Mouse (Mus musculus) liver, embryonic 11.5 days (tissue): ENCODE results near the gene Myo18b. TPM values are rescaled to one million over a fixed set of nuclear protein-coding genes. Genes with fewer than 3 reads are reported as not detected.

Experiments
- ATAC-seq: fragments of 200-750 bp; cut with Nextera tagmentation; replicated peaks from 2 replicates; pipeline ENCODE4 v1.8.0; 2017; ENCODE audit warnings: moderate number of reproducible peaks, mild to moderate bottlenecking, moderate TSS enrichment, moderate library complexity; ENCODE audit not compliant: low FRiP score
- DNase-seq: peaks from one replicate; pipeline ENCODE4 v3.0.0-alpha.2; 2017; ENCODE audit warnings: low spot score
- H3K27ac ChIP-seq: fragments of 300-500 bp; sonication (generic); 2 replicates; pipeline ENCODE4 v1.5.1; 2014; ENCODE audit warnings: mild to moderate bottlenecking, low read depth, low read length, control low read depth
- H3K27me3 ChIP-seq: fragments of 300-500 bp; sonication (generic); replicated peaks from 2 replicates; pipeline ENCODE4 v1.6.1; 2014; ENCODE audit warnings: low read length, mixed read lengths; ENCODE audit not compliant: control insufficient read depth, insufficient read depth
- H3K36me3 ChIP-seq: fragments of 300-500 bp; sonication (generic); 2 replicates; pipeline ENCODE4 v1.6.1; 2014; ENCODE audit warnings: mild to moderate bottlenecking, low read length, moderate library complexity, mixed read lengths; ENCODE audit not compliant: control insufficient read depth, insufficient read depth
- H3K4me1 ChIP-seq: fragments of 300-500 bp; sonication (generic); replicated peaks from 2 replicates; pipeline ENCODE4 v1.6.1; 2014; ENCODE audit warnings: low read length, mixed read lengths; ENCODE audit not compliant: control insufficient read depth, insufficient read depth
- H3K4me2 ChIP-seq: fragments of 300-500 bp; sonication (generic); 2 replicates; pipeline ENCODE4 v1.6.1; 2014; ENCODE audit warnings: mild to moderate bottlenecking, control low read depth, moderate library complexity
- H3K4me3 ChIP-seq: fragments of 300-500 bp; sonication (generic); 2 replicates; pipeline ENCODE4 v1.5.1; 2014; ENCODE audit warnings: low read depth, low read length, control low read depth
- H3K9ac ChIP-seq: fragments of 300-500 bp; sonication (generic); 2 replicates; pipeline ENCODE4 v1.6.1; 2014; ENCODE audit warnings: low read depth, low read length, control low read depth
- H3K9me3 ChIP-seq: fragments of 300-500 bp; sonication (generic); 2 replicates; pipeline ENCODE4 v1.6.1; 2016; ENCODE audit warnings: low read length, inconsistent platforms, mixed read lengths; ENCODE audit not compliant: control insufficient read depth
- WGBS: fragments of 180-500 bp; shearing (Covaris S2); extraction: QIAGEN DNeasy Blood & Tissue Kit; methylation state at CpG from one replicate; pipeline ENCODE4 v1.1.7; 2014; 5-methylcytosine and 5-hydroxymethylcytosine counted together
- polyA plus RNA-seq: library from polyadenylated mRNA; unstranded; fragments of >200 nt; fragmentation: Nextera tagmentation; extraction: Ambion mirVana; gene quantifications from 2 replicates; pipeline ENCODE4 v1.2.1, GENCODE M21; 2014

The Myo18b gene
- polyA plus RNA-seq, 1 experiment from 2014 or later: 0.60 TPM

DNA sequence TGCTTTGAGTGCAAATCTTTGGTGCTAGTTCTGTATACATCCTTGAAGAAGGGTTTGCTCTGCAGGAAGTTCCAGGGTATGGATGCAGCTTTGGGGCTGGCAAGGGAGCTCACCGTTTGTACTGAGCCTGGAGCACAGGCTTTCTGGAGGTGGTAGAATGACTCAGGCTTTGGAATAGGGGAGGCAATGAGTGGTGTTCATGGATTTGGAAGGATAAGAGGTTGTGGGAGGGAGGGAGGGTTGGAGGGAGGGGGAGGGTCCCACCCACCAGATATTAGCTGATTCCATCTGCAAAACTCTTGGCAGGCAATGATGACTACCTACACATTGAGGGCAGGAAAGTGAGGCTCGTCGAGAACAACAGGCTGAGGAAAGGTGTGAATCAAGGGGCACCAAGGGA lies 195.4 kb downstream of the Myo18b start:
- Histone ChIP-seq H3K4me3 (no peak overlapping the region), H3K9me3 (peaks cover 3% of the 10 kb centered on the region; the same call in 1 of the 2 replicates), H3K9ac (no peak overlapping the region), H3K4me1 (no peaks in the 10 kb centered on the region), H3K4me2 (no peak overlapping the region), H3K27ac (no peak overlapping the region), H3K36me3 (no peaks in the 10 kb centered on the region), H3K27me3 (no peaks in the 10 kb centered on the region)
- 62% methylated on average over 3 of the region's 3 CpGs for WGBS
- DNase-seq: no peak
- ATAC-seq: no peak

DNA sequence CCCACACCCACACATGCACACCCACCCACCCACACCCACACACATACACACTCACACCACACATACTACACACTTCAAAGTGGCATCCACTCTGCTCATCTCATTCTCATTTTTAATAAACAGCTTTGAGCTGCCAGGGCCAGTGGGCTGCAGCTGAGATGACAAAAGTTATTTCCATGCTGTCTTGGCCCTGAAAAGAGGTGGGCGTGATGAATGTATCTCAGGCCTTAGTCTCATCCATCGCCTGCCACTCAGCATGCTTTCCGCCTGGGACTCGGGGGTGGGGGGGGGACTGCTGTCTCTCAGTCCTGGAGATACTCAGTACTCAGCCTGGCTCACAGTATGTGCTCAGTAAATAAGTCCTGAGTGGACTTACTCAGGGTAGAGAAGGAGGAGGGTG lies 199.5 kb downstream of the Myo18b start:
- Histone ChIP-seq H3K27ac (no peak overlapping the region), H3K4me1 (no peaks in the 10 kb centered on the region), H3K27me3 (no peaks in the 10 kb centered on the region), H3K4me3 (no peak overlapping the region), H3K36me3 (no peaks in the 10 kb centered on the region), H3K9ac (no peak overlapping the region), H3K9me3 (peaks cover 3% of the 10 kb centered on the region; the same call in 1 of the 2 replicates), H3K4me2 (no peak overlapping the region)
- no peak for DNase-seq
- no peak for ATAC-seq
- WGBS: 75% methylated on average over 4 of the region's 4 CpGs

DNA sequence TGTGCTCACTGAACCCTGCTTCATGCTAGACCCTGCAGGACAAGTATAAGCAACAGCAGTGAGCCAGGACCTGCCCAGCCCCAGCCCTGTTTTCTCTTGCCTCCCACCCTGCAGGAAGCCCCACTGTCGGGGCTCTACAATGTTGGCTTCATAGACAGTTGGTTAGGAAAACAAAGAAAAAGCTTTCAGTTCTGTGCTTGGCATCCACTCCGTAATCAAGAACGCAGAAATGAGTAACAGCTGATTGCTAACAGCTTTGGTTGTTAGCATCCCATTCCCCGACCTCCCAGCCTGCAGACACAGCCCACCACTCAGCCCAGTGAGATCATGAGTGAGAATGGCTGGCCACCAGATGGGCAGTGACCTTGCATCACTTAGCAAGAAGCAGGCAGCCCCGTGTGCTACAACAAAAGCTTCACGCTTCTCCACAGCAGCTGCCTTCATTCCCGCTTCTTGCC lies 200.9 kb downstream of the Myo18b start:
- DNase-seq (no peak), ATAC-seq (no peak)
- no peaks in the 10 kb centered on the region for H3K4me1 ChIP-seq
- peaks cover 3% of the 10 kb centered on the region; the same call in 1 of the 2 replicates for H3K9me3 ChIP-seq
- no peak overlapping the region for H3K27ac ChIP-seq
- no peaks in the 10 kb centered on the region for H3K27me3 ChIP-seq
- 57% methylated on average over 7 of the region's 7 CpGs for WGBS
- no peak overlapping the region for H3K4me3 ChIP-seq
- no peak overlapping the region for H3K4me2 ChIP-seq
- H3K36me3 ChIP-seq: no peaks in the 10 kb centered on the region
- no peak overlapping the region for H3K9ac ChIP-seq

DNA sequence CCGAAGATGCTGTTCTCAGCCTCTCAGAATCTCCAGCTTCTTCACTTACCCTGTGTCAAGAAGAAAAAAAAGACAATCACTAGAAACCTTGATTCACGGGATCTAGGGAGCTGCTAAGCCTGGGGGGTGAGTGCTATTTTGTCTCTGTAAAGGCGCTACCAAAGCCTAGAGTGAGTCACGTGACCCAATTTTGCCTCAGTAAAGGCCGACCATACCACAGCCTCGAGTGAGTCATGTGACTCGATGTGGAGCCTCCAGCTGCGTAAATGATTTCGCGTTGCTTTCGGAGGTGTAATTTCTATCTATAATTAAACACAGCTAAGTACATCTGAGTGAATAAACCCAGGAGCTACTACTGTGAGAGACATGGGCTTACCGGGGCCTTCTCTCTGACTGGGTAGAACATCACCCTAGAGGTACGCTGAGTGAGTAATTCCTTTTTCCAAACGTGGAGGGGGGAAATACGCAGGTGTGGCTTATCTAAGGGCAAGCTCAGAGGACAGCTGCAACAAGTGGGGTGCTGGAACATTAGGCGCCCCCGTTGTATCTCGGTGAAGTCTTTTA lies 202.8 kb downstream of the Myo18b start:
- DNase-seq (no peak), ATAC-seq (no peak)
- Histone ChIP-seq H3K9me3 (peaks cover 3% of the 10 kb centered on the region; the same call in 1 of the 2 replicates), H3K36me3 (no peaks in the 10 kb centered on the region), H3K9ac (no peak overlapping the region), H3K27ac (no peak overlapping the region), H3K4me2 (no peak overlapping the region), H3K27me3 (no peaks in the 10 kb centered on the region), H3K4me1 (no peaks in the 10 kb centered on the region), H3K4me3 (no peak overlapping the region)
- WGBS: 78% methylated on average over 18 of the region's 18 CpGs

DNA sequence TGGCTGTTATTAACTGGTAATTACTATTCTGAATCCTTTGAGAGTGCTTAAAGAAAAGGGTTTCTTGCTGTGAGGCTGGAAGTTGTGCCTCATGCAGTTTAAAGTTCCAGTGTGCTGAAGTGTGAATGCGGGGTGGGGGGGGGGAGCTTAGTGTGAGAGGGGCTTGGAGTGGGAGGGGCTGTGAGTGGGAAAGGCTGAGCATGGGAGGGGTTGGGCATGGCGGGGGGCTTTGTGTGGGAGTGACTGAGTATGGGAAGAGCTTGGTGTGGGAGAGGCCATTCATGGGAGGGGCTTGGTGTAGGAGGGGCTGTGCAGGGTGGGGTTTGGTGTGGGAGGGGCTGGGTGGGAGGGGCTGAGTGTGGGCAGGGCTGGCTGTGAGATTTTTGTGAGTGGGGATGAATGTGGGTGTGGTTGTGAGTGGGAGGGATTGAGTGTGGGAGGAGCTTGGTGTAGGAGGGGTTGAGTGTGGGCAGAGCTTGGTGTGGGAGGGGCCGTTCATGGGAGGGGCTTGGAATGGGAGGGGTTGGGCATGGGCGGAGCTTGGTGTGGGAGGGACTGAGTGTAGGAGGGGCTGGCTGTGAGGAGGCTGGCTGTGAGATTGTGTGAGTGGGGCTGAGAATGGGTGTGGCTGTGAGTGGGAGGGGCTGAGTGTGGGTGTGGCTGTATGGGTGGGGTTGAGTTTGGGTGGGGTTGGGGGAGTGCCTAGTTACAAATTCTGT lies 208.9 kb downstream of the Myo18b start:
- 66% methylated on average over 4 of the region's 4 CpGs for WGBS
- Histone ChIP-seq H3K27me3 (no peaks in the 10 kb centered on the region), H3K36me3 (no peaks in the 10 kb centered on the region), H3K4me3 (no peak overlapping the region), H3K9ac (no peak overlapping the region), H3K4me2 (no peak overlapping the region), H3K9me3 (no peaks in the 10 kb centered on the region), H3K27ac (no peak overlapping the region), H3K4me1 (no peaks in the 10 kb centered on the region)
- DNase-seq: no peak
- ATAC-seq: no peak; the same call in 1 of the 2 replicates

DNA sequence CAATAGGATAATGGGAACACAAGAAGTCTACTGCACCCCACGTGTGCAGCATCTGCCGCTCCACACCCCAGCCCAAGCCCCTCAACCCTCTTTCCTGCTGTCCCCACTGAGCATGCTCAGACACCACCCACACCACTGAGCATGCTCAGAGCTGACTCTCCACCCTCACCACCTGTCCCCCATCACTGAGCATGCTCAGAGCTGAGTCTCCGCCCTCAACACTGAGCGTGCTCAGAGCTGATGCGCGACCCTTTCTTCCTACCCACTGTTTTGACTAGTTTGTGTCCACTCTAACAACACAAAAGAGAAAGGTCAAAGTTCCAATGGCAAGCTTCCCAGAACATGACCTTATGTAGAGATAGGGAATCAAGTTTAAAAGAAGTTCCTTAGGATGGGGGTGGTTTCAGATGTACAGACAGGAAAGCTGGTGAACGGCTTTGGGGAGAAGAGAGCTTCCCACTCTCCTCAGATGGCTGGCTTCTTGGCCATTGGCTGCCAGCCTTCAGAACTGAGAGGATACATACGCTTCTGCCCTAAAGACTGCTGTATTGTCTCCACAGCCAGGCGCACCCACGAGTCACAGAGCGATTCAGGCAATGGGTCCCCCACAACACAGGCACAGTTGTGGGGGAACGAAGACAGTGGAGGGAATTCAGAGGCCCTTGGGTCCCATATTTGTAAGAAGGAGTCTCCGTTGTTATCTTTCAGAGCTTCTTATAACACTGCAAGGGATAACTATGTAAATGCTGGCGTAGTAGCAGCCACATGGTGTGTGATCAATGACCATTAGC lies 209.7 kb downstream of the Myo18b start:
- Histone ChIP-seq H3K4me2 (no peak overlapping the region), H3K27ac (no peak overlapping the region), H3K4me1 (no peaks in the 10 kb centered on the region), H3K4me3 (no peak overlapping the region), H3K27me3 (no peaks in the 10 kb centered on the region), H3K9ac (no peak overlapping the region), H3K36me3 (no peaks in the 10 kb centered on the region), H3K9me3 (no peaks in the 10 kb centered on the region)
- ATAC-seq: no peak
- WGBS: 74% methylated on average over 14 of the region's 14 CpGs
- DNase-seq: no peak

DNA sequence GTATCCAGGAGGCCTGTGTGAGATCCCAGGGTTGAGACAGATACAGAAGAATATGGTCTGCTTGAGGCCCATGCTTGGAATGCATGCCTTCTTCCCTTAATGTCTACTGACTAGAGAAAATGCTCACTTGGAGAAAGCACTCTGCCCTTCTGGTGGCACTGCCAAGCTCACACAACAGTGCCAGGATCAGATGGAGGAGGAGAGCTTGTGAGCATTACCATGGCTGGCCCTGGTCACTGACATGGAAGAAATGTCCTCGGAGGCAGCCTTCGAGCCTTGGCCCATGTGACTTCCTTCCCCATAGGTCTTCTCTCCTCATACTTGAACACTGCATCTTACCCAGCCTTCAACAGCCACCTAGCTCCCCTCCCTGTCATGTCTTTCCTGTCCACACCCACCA lies 216.9 kb downstream of the Myo18b start:
- no peaks in the 10 kb centered on the region for H3K36me3 ChIP-seq
- no peaks in the 10 kb centered on the region for H3K27me3 ChIP-seq
- H3K27ac ChIP-seq: no peak overlapping the region
- no peak for ATAC-seq
- WGBS: 72% methylated on average over 2 of the region's 2 CpGs
- H3K9ac ChIP-seq: no peak overlapping the region
- H3K9me3 ChIP-seq: no peaks in the 10 kb centered on the region
- no peak overlapping the region for H3K4me2 ChIP-seq
- no peaks in the 10 kb centered on the region for H3K4me1 ChIP-seq
- H3K4me3 ChIP-seq: no peak overlapping the region
- DNase-seq: no peak

DNA sequence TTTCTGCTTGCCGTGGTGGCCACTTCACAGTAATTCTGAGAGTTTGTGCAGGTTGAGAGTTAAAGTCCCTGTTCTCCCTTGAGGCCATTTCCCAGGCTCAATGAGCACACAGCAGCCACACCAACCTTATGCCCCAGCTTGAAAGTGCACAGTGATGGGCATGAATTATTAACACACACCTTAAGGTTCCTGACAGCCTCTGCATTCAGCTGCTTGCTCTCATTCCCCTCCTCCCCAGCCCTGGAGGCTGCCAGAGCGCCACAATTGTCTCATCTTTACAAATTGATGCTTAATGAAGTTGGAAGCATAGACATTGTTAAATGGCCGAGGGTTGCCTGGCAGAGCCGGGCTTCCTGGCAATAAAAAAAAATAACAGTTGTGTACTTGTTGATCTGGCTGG lies 218.0 kb downstream of the Myo18b start:
- Histone ChIP-seq H3K9ac (no peak overlapping the region), H3K4me1 (no peaks in the 10 kb centered on the region), H3K4me3 (no peak overlapping the region), H3K27me3 (no peaks in the 10 kb centered on the region), H3K27ac (no peak overlapping the region), H3K4me2 (no peak overlapping the region), H3K9me3 (no peaks in the 10 kb centered on the region), H3K36me3 (no peaks in the 10 kb centered on the region)
- 71% methylated on average over 4 of the region's 4 CpGs for WGBS
- no peak for ATAC-seq
- DNase-seq: no peak
